Mouse (Mus musculus): ENCODE data around the gene Grin3a.

The Grin3a gene

GRCm38 (mm10) chr4:49845612-49845985 is at the start of gene Grin3a:
Grin3a (minus strand) TSS chr4:49845744.
- DNase-seq (ENCODE audit: low read depth, low spot score): peak; percentile 36

GRCm38 (mm10) chr4:49891835-49892301 is 46.3 kb upstream of the Grin3a start:
- peak; percentile 20 for DNase-seq (ENCODE audit: low read depth, low spot score)

GRCm38 (mm10) chr4:49877084-49877483 is 31.5 kb upstream of the Grin3a start:
- DNase-seq (ENCODE audit: low read depth, low spot score): no peak

GRCm38 (mm10) chr4:49860611-49861010 is 15.1 kb upstream of the Grin3a start:
- DNase-seq (ENCODE audit: low read depth, low spot score): no peak

GRCm38 (mm10) chr4:49844828-49845611 is 524 bp downstream of the Grin3a start:
- DNase-seq (ENCODE audit: low read depth, low spot score): no peak

- DNase-seq (ENCODE audit: low read depth, low spot score): peak; percentile 4
Observed at GRCm38 (mm10) chr4:49844274-49844827, 1.2 kb downstream of the Grin3a start.

- DNase-seq (ENCODE audit: low read depth, low spot score): peak; percentile 59
Observed at GRCm38 (mm10) chr4:49843787-49844186, 1.8 kb downstream of the Grin3a start.

GRCm38 (mm10) chr4:49832035-49832434 is 13.5 kb downstream of the Grin3a start:
- DNase-seq (ENCODE audit: low read depth, low spot score): no peak

- no peak for DNase-seq (ENCODE audit: low read depth, low spot score)
Observed at GRCm38 (mm10) chr4:49813852-49814251, 31.7 kb downstream of the Grin3a start.

- no peak for DNase-seq (ENCODE audit: low read depth, low spot score)
Observed at GRCm38 (mm10) chr4:49806791-49807190, 38.8 kb downstream of the Grin3a start.

GRCm38 (mm10) chr4:49799338-49799737 is 46.2 kb downstream of the Grin3a start:
- DNase-seq (ENCODE audit: low read depth, low spot score): peak; percentile 53

GRCm38 (mm10) chr4:49788971-49789370 is 56.6 kb downstream of the Grin3a start:
- no peak for DNase-seq (ENCODE audit: low read depth, low spot score)

GRCm38 (mm10) chr4:49742847-49743246 is 102.7 kb downstream of the Grin3a start:
- DNase-seq (ENCODE audit: low read depth, low spot score): no peak

- DNase-seq (ENCODE audit: low read depth, low spot score): no peak
Observed at GRCm38 (mm10) chr4:49741942-49742341, 103.6 kb downstream of the Grin3a start.

GRCm38 (mm10) chr4:49740796-49741766 is 104.5 kb downstream of the Grin3a start:
- no peak for DNase-seq (ENCODE audit: low read depth, low spot score)

- no peak for DNase-seq (ENCODE audit: low read depth, low spot score)
Observed at GRCm38 (mm10) chr4:49739561-49739960, 106.0 kb downstream of the Grin3a start.

GRCm38 (mm10) chr4:49729326-49729725 is 116.2 kb downstream of the Grin3a start:
- DNase-seq (ENCODE audit: low read depth, low spot score): no peak

GRCm38 (mm10) chr4:49723908-49724307 is 121.6 kb downstream of the Grin3a start:
- DNase-seq (ENCODE audit: low read depth, low spot score): no peak

- no peak for DNase-seq (ENCODE audit: low read depth, low spot score)
Observed at GRCm38 (mm10) chr4:49691405-49692194, 153.9 kb downstream of the Grin3a start.

- peak; percentile 66 for DNase-seq (ENCODE audit: low read depth, low spot score)
Observed at GRCm38 (mm10) chr4:49688594-49689288, 156.8 kb downstream of the Grin3a start.

- DNase-seq (ENCODE audit: low read depth, low spot score): no peak
Observed at GRCm38 (mm10) chr4:49681812-49682211, 163.7 kb downstream of the Grin3a start, which contains the start of gene Ppp3r2. Ppp3r2 (minus strand) TSS chr4:49682024.

Measured in ES-CJ7 (cell line).